Mouse (Mus musculus): ENCODE data around the gene Gm42906.

DNA sequence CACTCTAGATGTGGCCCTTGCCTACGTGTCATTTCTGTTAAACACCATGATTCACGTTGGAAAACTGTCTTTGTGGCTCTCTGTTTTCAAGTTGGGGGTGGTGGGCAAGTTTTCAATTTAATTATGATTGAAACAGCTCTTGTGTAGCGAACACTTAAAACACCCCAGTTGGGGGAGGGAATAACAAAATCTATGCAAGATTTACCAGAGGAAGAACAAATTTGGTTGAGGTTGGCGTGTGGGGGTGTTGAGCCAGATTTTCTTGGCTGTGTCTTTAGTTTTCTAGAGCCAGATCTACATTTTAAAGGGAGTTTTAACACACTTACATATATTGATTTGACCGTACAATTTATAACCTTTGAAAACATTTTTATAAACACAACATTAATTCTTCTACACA, 368.2 kb downstream of the Gm42906 start:
- TF ChIP-seq CTCF (IDR thresholded peaks at IDR 0.05; ENCODE audit: insufficient read depth, low read depth, low read length) = no peak
- TF ChIP-seq POLR2A (IDR thresholded peaks at IDR 0.05; ENCODE audit: insufficient read depth, low read depth, low read length) = no peak

Data from olfactory bulb, adult 2 months (tissue).